Mouse (Mus musculus) heart, embryonic 14.5 days (tissue): ENCODE measurements at regions not wholly inside any gene's neighbourhood (a gene's known extent, or its start where the extent isn't known, plus 50 kb on each side); places are given as distances from the start of the nearest gene placed in this dataset.

ENCODE experiments used
- ATAC-seq: fragments of 200-750 bp; cut with Nextera tagmentation; 2 replicates; pipeline ENCODE4 v1.8.0; 2017; ENCODE audit warnings: low read depth, moderate TSS enrichment; ENCODE audit not compliant: insufficient number of reproducible peaks, insufficient read depth, low FRiP score
- H3K27ac ChIP-seq, 2 experiments: fragments of 200-500 bp in 1 of 2; fragments of 300-500 bp in 1 of 2; sonication (generic) in 1 of 2; replicated peaks in 1 of 2; 2 replicates each; pipeline ENCODE4 v1.5.1; 2012 to 2014; ENCODE audit warnings: low read depth in 2 of 2, low read length in 2 of 2, control low read depth in 1 of 2, mild to moderate bottlenecking in 1 of 2, mixed read lengths in 1 of 2; ENCODE audit not compliant: control insufficient read depth in 1 of 2, insufficient read depth in 1 of 2
- H3K27me3 ChIP-seq: fragments of 300-500 bp; sonication (generic); 2 replicates; pipeline ENCODE4 v1.6.1; 2014; ENCODE audit warnings: mild to moderate bottlenecking, low read length, control low read depth; ENCODE audit not compliant: control insufficient read depth, insufficient read depth
- H3K36me3 ChIP-seq: fragments of 300-500 bp; sonication (generic); 2 replicates; pipeline ENCODE4 v1.6.1; 2014; ENCODE audit warnings: mild to moderate bottlenecking, control low read depth, low read length, mixed read lengths; ENCODE audit not compliant: control insufficient read depth, insufficient read depth
- H3K4me1 ChIP-seq, 2 experiments: fragments of 200-500 bp in 1 of 2; fragments of 300-500 bp in 1 of 2; sonication (generic) in 1 of 2; 2 replicates each; pipeline ENCODE4 v1.6.1; 2012 to 2014; ENCODE audit warnings: low read length in 2 of 2, control low read depth in 1 of 2, mixed read lengths in 1 of 2; ENCODE audit not compliant: control insufficient read depth in 2 of 2, insufficient read depth in 2 of 2
- H3K4me2 ChIP-seq: fragments of 300-500 bp; sonication (generic); 2 replicates; pipeline ENCODE4 v1.6.1; 2014; ENCODE audit warnings: mild to moderate bottlenecking, low read length
- H3K4me3 ChIP-seq, 2 experiments: fragments of 200-500 bp in 1 of 2; fragments of 300-500 bp in 1 of 2; sonication (generic) in 1 of 2; 2 replicates each; pipeline ENCODE4 v1.5.1; 2012 to 2014; ENCODE audit warnings: low read length in 2 of 2, mild to moderate bottlenecking in 2 of 2, control low read depth in 1 of 2, low read depth in 1 of 2, moderate library complexity in 1 of 2; ENCODE audit not compliant: control insufficient read depth in 1 of 2, insufficient read depth in 1 of 2
- H3K9ac ChIP-seq: fragments of 300-500 bp; sonication (generic); 2 replicates; pipeline ENCODE4 v1.6.1; 2014; ENCODE audit warnings: mild to moderate bottlenecking, low read length
- H3K9me3 ChIP-seq: fragments of 300-500 bp; sonication (generic); 2 replicates; pipeline ENCODE4 v1.6.1; 2016; ENCODE audit warnings: low read length, control low read depth; ENCODE audit not compliant: control insufficient read depth
- WGBS: fragments of 180-500 bp; shearing (Covaris S2); extraction: QIAGEN DNeasy Blood & Tissue Kit; methylation state at CpG from one replicate; pipeline ENCODE4 v1.1.7; 2014; 5-methylcytosine and 5-hydroxymethylcytosine counted together

DNA sequence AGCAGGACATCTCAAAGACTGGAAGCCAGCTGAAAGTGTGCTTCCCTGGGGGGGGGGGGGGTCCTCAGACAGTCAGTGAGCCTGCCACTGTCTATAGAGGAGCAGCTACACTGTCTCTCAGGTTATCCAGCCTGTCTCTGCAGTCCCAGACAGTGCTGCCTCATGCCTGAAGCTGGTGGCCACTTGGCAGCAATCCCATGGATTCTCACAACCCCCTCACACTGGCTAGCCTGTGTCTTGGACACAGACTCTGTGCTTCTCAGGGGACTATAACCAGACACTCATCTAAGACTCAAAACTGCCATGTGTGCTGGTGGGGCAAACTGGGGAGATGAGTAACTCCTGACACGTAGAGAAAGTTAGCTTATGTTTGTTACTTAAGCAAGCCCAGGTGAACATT, 95.1 kb upstream of the Sesn3 start:
- Histone ChIP-seq H3K27me3 (no peaks in the 10 kb centered on the region), H3K4me3 (no peak overlapping the region), H3K4me2 (no peak overlapping the region), H3K27ac (no peak overlapping the region), H3K9ac (no peak overlapping the region), H3K9me3 (no peaks in the 10 kb centered on the region), H3K36me3 (no peaks in the 10 kb centered on the region), H3K4me1 (peaks cover 21 to 29% of the 10 kb centered on the region in 2 experiments)
- no peak for ATAC-seq
- WGBS: 84% methylated on average over 1 of the region's 1 CpGs

DNA sequence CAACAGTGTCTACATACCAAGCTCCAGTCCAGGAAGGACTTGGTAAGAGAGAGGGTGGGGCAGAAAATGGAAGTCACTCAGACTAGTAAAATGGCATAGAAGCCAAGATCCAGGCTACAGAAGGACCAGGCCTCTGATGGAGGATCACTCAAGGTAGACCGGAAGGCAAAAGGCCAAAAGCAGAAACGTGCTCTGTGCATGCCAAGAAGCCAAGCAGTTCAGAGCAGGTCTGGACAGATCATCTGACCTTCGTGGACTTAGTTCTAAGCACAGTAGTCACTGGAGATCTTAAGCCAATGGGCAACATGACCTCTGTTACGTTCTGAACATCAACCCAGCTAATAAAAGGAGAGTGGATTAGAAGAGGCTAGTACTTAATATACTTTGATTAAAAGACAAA, 90.6 kb upstream of the Sesn3 start:
- H3K4me2 ChIP-seq: no peak overlapping the region
- no peak overlapping the region for H3K27ac ChIP-seq
- H3K4me3 ChIP-seq: no peak overlapping the region
- H3K9me3 ChIP-seq: no peaks in the 10 kb centered on the region
- peaks cover 5% of the 10 kb centered on the region in 2 experiments; a peak in 3 of 4 replicates for H3K4me1 ChIP-seq
- H3K9ac ChIP-seq: no peak overlapping the region
- H3K27me3 ChIP-seq: no peaks in the 10 kb centered on the region
- WGBS: 88% methylated on average over 4 of the region's 4 CpGs
- H3K36me3 ChIP-seq: no peaks in the 10 kb centered on the region
- ATAC-seq: no peak

DNA sequence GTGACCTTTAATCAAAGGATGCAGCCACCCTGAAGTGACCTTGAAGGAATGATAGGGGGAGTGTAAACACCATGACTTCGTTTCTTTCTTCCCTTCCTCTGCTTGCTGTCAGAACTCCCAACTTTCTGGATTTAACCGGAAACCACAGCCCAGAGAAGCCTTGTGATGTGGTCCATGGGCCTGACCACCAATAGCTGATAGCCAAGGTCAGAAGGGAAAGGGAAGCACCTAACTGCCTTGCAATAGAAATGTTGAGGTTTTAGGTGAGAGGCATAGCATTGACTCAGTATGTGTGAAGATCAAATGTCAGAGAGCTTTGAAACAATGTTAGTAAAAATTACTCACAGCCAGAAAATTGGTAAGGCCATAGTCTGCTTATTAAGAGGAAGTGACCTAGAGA, 89.2 kb upstream of the Sesn3 start:
- no peaks in the 10 kb centered on the region for H3K36me3 ChIP-seq
- H3K27me3 ChIP-seq: no peaks in the 10 kb centered on the region
- H3K9ac ChIP-seq: no peak overlapping the region
- H3K27ac ChIP-seq: no peak overlapping the region
- H3K4me2 ChIP-seq: no peak overlapping the region
- WGBS: 54% methylated on average over 2 of the region's 2 CpGs
- ATAC-seq: no peak
- H3K4me3 ChIP-seq: no peak overlapping the region
- H3K9me3 ChIP-seq: no peaks in the 10 kb centered on the region
- 0 out of 4 replicates have a peak, but pooled peaks cover 0 to 1% of the 10 kb centered on the region in 2 experiments for H3K4me1 ChIP-seq

DNA sequence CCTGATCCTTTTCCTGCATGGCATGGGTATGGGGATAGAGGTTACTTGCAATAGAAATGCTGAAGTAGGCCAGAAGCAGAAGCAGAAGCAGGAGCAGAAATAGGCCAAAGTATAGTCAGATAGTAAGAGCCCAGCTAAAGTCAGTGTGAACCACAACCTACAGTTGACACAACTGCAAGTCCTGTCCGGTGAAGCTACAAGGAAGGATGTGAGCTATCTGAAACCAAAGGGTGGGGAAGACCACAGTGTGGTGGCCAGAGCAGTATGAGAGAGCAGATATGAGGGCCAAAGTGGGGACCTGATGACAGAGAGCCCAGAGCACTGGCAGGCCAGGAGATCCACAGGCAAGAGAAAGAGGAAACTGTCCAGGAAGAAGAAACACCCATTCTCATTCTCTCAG, 87.1 kb upstream of the Sesn3 start:
- Histone ChIP-seq H3K36me3 (no peaks in the 10 kb centered on the region), H3K9me3 (no peaks in the 10 kb centered on the region), H3K9ac (no peak overlapping the region), H3K4me1 (0 out of 4 replicates have a peak, but pooled peaks cover 1 to 3% of the 10 kb centered on the region in 2 experiments), H3K4me2 (no peak overlapping the region), H3K27me3 (no peaks in the 10 kb centered on the region), H3K4me3 (no peak overlapping the region), H3K27ac (no peak overlapping the region)
- 67% methylated on average over 1 of the region's 1 CpGs for WGBS
- ATAC-seq: no peak

DNA sequence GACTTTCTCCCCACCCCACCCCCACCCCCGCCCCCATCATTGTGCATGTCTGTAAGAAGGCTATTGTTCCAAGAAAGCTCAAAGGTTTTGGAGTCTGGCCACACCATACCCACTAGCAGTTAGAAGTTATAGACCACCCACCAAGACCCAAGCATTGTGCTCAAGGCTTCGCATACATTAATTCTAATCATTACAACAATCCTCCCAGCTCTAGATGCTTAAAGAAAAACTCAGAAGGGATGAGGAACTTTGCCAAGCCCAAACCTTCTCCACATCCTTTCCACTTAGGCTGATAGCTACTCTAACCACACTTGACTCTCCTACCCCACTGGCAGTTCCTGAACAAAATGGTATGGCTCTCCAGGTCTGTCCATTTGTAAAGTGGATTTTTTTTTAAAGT, 86.4 kb upstream of the Sesn3 start:
- no peak for ATAC-seq
- no peaks in the 10 kb centered on the region for H3K36me3 ChIP-seq
- no peak overlapping the region for H3K27ac ChIP-seq
- 0 out of 4 replicates have a peak, but pooled peaks cover 3% of the 10 kb centered on the region in 2 experiments for H3K4me1 ChIP-seq
- H3K4me2 ChIP-seq: no peak overlapping the region
- H3K9ac ChIP-seq: no peak overlapping the region
- no peaks in the 10 kb centered on the region for H3K9me3 ChIP-seq
- WGBS: 86% methylated on average over 2 of the region's 2 CpGs
- no peaks in the 10 kb centered on the region for H3K27me3 ChIP-seq
- no peak overlapping the region for H3K4me3 ChIP-seq

DNA sequence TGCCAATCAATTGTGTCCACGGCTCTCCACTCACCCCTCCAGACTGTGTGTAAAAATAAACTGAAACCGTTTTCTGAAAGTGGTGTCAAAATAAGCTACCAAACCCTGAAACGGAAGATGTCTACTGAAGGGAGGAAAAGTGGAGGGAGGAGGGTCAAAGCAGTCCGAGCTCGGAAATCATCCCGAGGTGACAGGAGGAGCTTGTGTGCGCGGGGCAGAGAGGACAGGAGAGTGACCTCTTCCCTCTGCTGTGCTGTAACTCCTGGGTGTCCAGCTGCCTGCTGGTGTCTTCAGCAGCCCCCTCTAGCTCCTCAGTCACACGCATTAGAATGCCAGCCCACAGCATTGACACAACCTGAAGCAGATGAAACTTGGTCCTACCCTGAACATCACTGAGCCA, 84.2 kb upstream of the Sesn3 start:
- Histone ChIP-seq H3K27ac (no peak overlapping the region), H3K36me3 (no peaks in the 10 kb centered on the region), H3K9ac (no peak overlapping the region), H3K4me2 (no peak overlapping the region), H3K27me3 (no peaks in the 10 kb centered on the region), H3K4me3 (no peak overlapping the region), H3K4me1 (0 out of 4 replicates have a peak, but pooled peaks cover 3% of the 10 kb centered on the region in 2 experiments), H3K9me3 (no peaks in the 10 kb centered on the region)
- WGBS: 43% methylated on average over 9 of the region's 9 CpGs
- ATAC-seq: no peak

DNA sequence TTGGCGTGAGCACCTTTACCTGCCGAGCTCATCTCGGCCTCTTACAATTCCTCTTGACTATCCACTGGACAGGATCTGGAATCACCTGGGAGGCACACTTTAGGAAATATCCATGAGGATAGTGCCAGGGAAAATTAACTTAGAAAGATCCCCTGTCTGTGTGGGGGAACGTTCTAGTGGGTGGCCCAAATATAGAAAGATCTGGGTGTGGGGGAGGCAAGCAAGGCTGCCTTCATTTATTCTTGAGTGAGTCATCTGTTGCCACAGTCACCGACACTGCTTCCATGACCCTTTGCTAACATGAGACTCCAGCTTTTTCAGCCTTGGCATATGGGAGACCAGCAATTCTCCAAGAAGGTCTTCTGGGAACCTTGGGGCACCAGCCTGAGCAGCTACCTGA, 80.1 kb upstream of the Sesn3 start:
- 86% methylated on average over 5 of the region's 5 CpGs for WGBS
- Histone ChIP-seq H3K4me3 (no peak overlapping the region), H3K4me2 (no peak overlapping the region), H3K9me3 (no peaks in the 10 kb centered on the region), H3K9ac (no peak overlapping the region), H3K27ac (no peak overlapping the region), H3K27me3 (no peaks in the 10 kb centered on the region; the same call in 1 of the 2 replicates), H3K36me3 (no peaks in the 10 kb centered on the region), H3K4me1 (0 out of 4 replicates have a peak, but pooled peaks cover 3% of the 10 kb centered on the region in 2 experiments)
- no peak for ATAC-seq

DNA sequence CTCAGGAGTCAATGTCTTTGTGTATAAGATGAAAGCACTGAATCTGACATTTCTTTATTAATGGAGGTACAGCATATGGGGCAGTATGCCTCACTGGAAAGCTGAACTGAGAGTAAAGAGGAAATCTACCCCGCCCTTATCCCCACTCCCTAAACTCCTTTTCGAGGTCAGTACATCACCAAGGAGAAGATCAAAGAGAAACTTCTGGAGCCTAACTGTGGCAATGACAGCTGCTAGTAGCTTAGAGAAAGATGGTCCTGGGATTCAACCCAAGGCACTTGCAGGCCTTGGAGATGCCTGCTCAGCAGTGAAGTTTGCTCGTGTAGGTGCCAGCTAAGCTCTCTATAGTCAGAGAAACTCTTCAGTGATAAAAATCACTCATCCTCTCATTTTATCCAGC, 75.8 kb upstream of the Sesn3 start:
- H3K4me3 ChIP-seq: no peak overlapping the region
- no peak for ATAC-seq
- H3K4me1 ChIP-seq: peaks cover 3 to 10% of the 10 kb centered on the region in 2 experiments; a peak in 3 of 4 replicates
- H3K27ac ChIP-seq: no peak overlapping the region
- WGBS: 65% methylated on average over 3 of the region's 3 CpGs
- no peaks in the 10 kb centered on the region for H3K9me3 ChIP-seq
- no peak overlapping the region for H3K4me2 ChIP-seq
- H3K27me3 ChIP-seq: no peaks in the 10 kb centered on the region; the same call in 1 of the 2 replicates
- no peaks in the 10 kb centered on the region for H3K36me3 ChIP-seq
- no peak overlapping the region for H3K9ac ChIP-seq
